Mouse (Mus musculus): ENCODE measurements around the gene Thpo. TPM values are rescaled to one million over a fixed set of nuclear protein-coding genes. Genes with fewer than 3 reads are reported as not detected.
A peak's percentile ranks its signal among the peaks of the same experiment; 100 is the strongest.

Thpo gene
- polyA plus RNA-seq, 1 experiment from 2014 or later, result 0.24 TPM

- no peak overlapping the region for H3K4me2 ChIP-seq (ENCODE audit: low read depth, low read length, severe bottlenecking)
- H3K4me1 ChIP-seq (replicated peaks; ENCODE audit: control insufficient read depth, insufficient read depth, low read length), result no peaks in the 10 kb centered on the region
- ATAC-seq (replicated peaks; ENCODE audit: low FRiP score), result no peak
- H3K27ac ChIP-seq (ENCODE audit: low read depth, low read length), result no peak overlapping the region
- DNase-seq (ENCODE audit: low spot score), result no peak
- H3K36me3 ChIP-seq (ENCODE audit: control insufficient read depth, insufficient read depth, low read length), result no peaks in the 10 kb centered on the region
- no peaks in the 10 kb centered on the region for H3K9me3 ChIP-seq (ENCODE audit: control insufficient read depth, low read length)
- H3K9ac ChIP-seq (ENCODE audit: low read length), result no peak overlapping the region
- 93% methylated on average over 5 of the region's 5 CpGs for WGBS
- no peak overlapping the region for H3K4me3 ChIP-seq (ENCODE audit: low read depth, low read length)
- H3K27me3 ChIP-seq (ENCODE audit: control insufficient read depth, insufficient read depth, low read length), result no peaks in the 10 kb centered on the region
These were observed 21.7 kb upstream of the Thpo start for GRCm38 (mm10) chr16:20756052-20756451.

DNA sequence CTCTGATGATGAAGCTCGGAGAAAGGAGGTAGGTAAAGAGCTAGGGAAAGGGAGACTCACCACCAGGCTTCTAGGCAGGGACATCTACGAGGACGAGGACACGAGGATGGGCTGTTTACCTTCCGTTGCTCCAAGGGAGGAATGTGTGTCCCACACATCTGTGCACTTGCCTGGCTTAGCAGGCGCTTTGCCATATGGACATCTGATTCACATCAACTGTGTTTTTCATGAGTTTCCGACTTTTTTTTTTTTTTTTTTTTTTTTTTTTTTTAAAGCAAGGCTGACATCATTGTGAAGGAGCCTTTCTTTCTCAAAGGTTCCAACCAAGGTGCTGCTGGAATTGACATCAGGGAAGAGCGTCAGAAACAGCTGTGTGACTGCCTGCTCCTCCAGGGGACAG, 16.2 kb upstream of the Thpo start:
- no peak overlapping the region for H3K27ac ChIP-seq (ENCODE audit: low read depth, low read length)
- WGBS, result 59% methylated on average over 8 of the region's 8 CpGs
- no peaks in the 10 kb centered on the region for H3K4me1 ChIP-seq (replicated peaks; ENCODE audit: control insufficient read depth, insufficient read depth, low read length)
- DNase-seq (ENCODE audit: low spot score), result no peak
- no peak for ATAC-seq (replicated peaks; ENCODE audit: low FRiP score)
- H3K27me3 ChIP-seq (ENCODE audit: control insufficient read depth, insufficient read depth, low read length), result no peaks in the 10 kb centered on the region
- no peaks in the 10 kb centered on the region for H3K9me3 ChIP-seq (ENCODE audit: control insufficient read depth, low read length)
- no peaks in the 10 kb centered on the region for H3K36me3 ChIP-seq (ENCODE audit: control insufficient read depth, insufficient read depth, low read length)
- H3K4me2 ChIP-seq (ENCODE audit: low read depth, low read length, severe bottlenecking), result no peak overlapping the region
- H3K4me3 ChIP-seq (ENCODE audit: low read depth, low read length), result no peak overlapping the region
- no peak overlapping the region for H3K9ac ChIP-seq (ENCODE audit: low read length)

GRCm38 (mm10) chr16:20746641-20747040, 12.3 kb upstream of the Thpo start:
- 87% methylated on average over 6 of the region's 6 CpGs for WGBS
- no peaks in the 10 kb centered on the region for H3K4me1 ChIP-seq (replicated peaks; ENCODE audit: control insufficient read depth, insufficient read depth, low read length)
- no peak overlapping the region for H3K9ac ChIP-seq (ENCODE audit: low read length)
- H3K27ac ChIP-seq (ENCODE audit: low read depth, low read length), result no peak overlapping the region
- no peak for DNase-seq (ENCODE audit: low spot score)
- no peaks in the 10 kb centered on the region for H3K9me3 ChIP-seq (ENCODE audit: control insufficient read depth, low read length)
- no peaks in the 10 kb centered on the region for H3K36me3 ChIP-seq (ENCODE audit: control insufficient read depth, insufficient read depth, low read length)
- H3K4me2 ChIP-seq (ENCODE audit: low read depth, low read length, severe bottlenecking), result no peak overlapping the region
- no peak for ATAC-seq (replicated peaks; ENCODE audit: low FRiP score)
- no peaks in the 10 kb centered on the region for H3K27me3 ChIP-seq (ENCODE audit: control insufficient read depth, insufficient read depth, low read length)
- no peak overlapping the region for H3K4me3 ChIP-seq (ENCODE audit: low read depth, low read length)

DNA sequence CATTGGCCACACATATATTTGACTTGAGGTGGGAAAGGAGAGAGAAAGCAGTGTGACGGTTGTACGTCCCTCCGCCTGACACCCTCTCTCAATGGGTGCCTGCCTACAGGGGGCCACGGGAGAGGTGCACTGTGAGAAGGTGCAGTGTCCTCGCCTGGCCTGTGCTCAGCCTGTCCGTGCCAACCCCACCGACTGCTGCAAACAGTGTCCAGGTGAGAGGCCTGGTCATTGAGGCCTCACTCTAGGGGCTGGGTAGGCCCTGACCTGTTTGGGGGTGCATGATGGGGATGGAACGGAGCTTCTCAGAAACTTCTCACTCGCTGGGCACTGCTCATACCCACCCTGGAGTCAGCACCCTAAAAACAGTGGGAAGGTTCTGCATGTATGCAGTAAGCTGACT, 5.5 kb upstream of the Thpo start:
- H3K36me3 ChIP-seq (ENCODE audit: control insufficient read depth, insufficient read depth, low read length), result no peaks in the 10 kb centered on the region
- no peak for ATAC-seq (replicated peaks; ENCODE audit: low FRiP score)
- WGBS, result 97% methylated on average over 9 of the region's 9 CpGs

GRCm38 (mm10) chr16:20736823-20737222, 2.5 kb upstream of the Thpo start:
- Histone ChIP-seq H3K36me3 (ENCODE audit: control insufficient read depth, insufficient read depth, low read length) (no peaks in the 10 kb centered on the region), H3K4me2 (ENCODE audit: low read depth, low read length, severe bottlenecking) (no peak overlapping the region), H3K27me3 (ENCODE audit: control insufficient read depth, insufficient read depth, low read length) (peaks cover 23% of the 10 kb centered on the region), H3K27ac (ENCODE audit: low read depth, low read length) (no peak overlapping the region), H3K4me1 (replicated peaks; ENCODE audit: control insufficient read depth, insufficient read depth, low read length) (peaks cover 15% of the 10 kb centered on the region; the same call in 1 of the 2 replicates), H3K4me3 (ENCODE audit: low read depth, low read length) (no peak overlapping the region), H3K9ac (ENCODE audit: low read length) (no peak overlapping the region), H3K9me3 (ENCODE audit: control insufficient read depth, low read length) (no peaks in the 10 kb centered on the region)
- no peak for ATAC-seq (replicated peaks; ENCODE audit: low FRiP score)
- no peak for DNase-seq (ENCODE audit: low spot score)
- WGBS, result 88% methylated on average over 5 of the region's 5 CpGs

More for the DNA sequence above, 5.5 kb upstream of the Thpo start:
- Histone ChIP-seq H3K27me3 (ENCODE audit: control insufficient read depth, insufficient read depth, low read length) (peaks cover 7% of the 10 kb centered on the region), H3K27ac (ENCODE audit: low read depth, low read length) (no peak overlapping the region), H3K4me3 (ENCODE audit: low read depth, low read length) (no peak overlapping the region), H3K4me1 (replicated peaks; ENCODE audit: control insufficient read depth, insufficient read depth, low read length) (no peaks in the 10 kb centered on the region), H3K4me2 (ENCODE audit: low read depth, low read length, severe bottlenecking) (no peak overlapping the region), H3K9me3 (ENCODE audit: control insufficient read depth, low read length) (no peaks in the 10 kb centered on the region), H3K9ac (ENCODE audit: low read length) (no peak overlapping the region)
- DNase-seq (ENCODE audit: low spot score), result no peak

GRCm38 (mm10) chr16:20736168-20736567, 1.9 kb upstream of the Thpo start:
- DNase-seq (ENCODE audit: low spot score), result no peak

DNA sequence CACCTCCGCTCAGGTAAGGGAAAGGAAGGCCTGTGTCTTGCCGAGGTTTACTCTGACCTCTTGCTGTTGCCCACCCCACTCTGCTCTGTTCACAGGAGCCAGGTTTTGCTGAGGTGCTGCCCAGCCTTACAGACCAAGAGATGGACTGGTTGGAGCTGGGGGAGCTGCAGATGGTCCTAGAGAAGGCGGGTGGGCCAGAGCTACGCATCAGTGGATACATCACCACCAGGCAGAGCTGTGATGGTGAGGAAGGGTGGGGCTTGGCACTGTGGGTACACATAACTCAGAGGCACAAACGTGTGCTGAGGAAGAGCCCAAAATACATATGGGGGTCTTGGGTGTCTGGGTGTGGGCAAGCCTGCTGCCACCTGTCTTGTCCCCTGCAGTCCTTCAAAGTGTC, 1.3 kb upstream of the Thpo start:
- Histone ChIP-seq H3K36me3 (ENCODE audit: control insufficient read depth, insufficient read depth, low read length) (no peaks in the 10 kb centered on the region), H3K9ac (ENCODE audit: low read length) (no peak overlapping the region), H3K27ac (ENCODE audit: low read depth, low read length) (no peak overlapping the region), H3K4me3 (ENCODE audit: low read depth, low read length) (no peak overlapping the region), H3K4me2 (ENCODE audit: low read depth, low read length, severe bottlenecking) (no peak overlapping the region), H3K27me3 (ENCODE audit: control insufficient read depth, insufficient read depth, low read length) (peaks cover 23% of the 10 kb centered on the region), H3K4me1 (replicated peaks; ENCODE audit: control insufficient read depth, insufficient read depth, low read length) (peaks cover 15% of the 10 kb centered on the region; the same call in 1 of the 2 replicates), H3K9me3 (ENCODE audit: control insufficient read depth, low read length) (no peaks in the 10 kb centered on the region)
- DNase-seq (ENCODE audit: low spot score) (no peak), ATAC-seq (replicated peaks; ENCODE audit: low FRiP score) (no peak)
- WGBS, result 80% methylated on average over 5 of the region's 5 CpGs

More at GRCm38 (mm10) chr16:20736168-20736567, 1.9 kb upstream of the Thpo start:
- Histone ChIP-seq H3K27ac (ENCODE audit: low read depth, low read length) (no peak overlapping the region), H3K27me3 (ENCODE audit: control insufficient read depth, insufficient read depth, low read length) (peaks cover 23% of the 10 kb centered on the region), H3K4me1 (replicated peaks; ENCODE audit: control insufficient read depth, insufficient read depth, low read length) (peaks cover 15% of the 10 kb centered on the region; the same call in 1 of the 2 replicates), H3K4me3 (ENCODE audit: low read depth, low read length) (no peak overlapping the region), H3K36me3 (ENCODE audit: control insufficient read depth, insufficient read depth, low read length) (no peaks in the 10 kb centered on the region), H3K4me2 (ENCODE audit: low read depth, low read length, severe bottlenecking) (no peak overlapping the region), H3K9ac (ENCODE audit: low read length) (no peak overlapping the region), H3K9me3 (ENCODE audit: control insufficient read depth, low read length) (no peaks in the 10 kb centered on the region)
- ATAC-seq (replicated peaks; ENCODE audit: low FRiP score), result no peak
- 85% methylated on average over 7 of the region's 7 CpGs for WGBS

- peak within 1 kb of the TSS; percentile 98 for H3K4me2 ChIP-seq (ENCODE audit: low read depth, low read length, severe bottlenecking)
- H3K36me3 ChIP-seq (ENCODE audit: control insufficient read depth, insufficient read depth, low read length), result no peaks in the 10 kb centered on the region
- peaks cover 15% of the 10 kb centered on the region; the same call in 1 of the 2 replicates for H3K4me1 ChIP-seq (replicated peaks; ENCODE audit: control insufficient read depth, insufficient read depth, low read length)
- peaks cover 23% of the 10 kb centered on the region for H3K27me3 ChIP-seq (ENCODE audit: control insufficient read depth, insufficient read depth, low read length)
- WGBS, result under 1% methylated on average over 57 of the region's 70 CpGs
- H3K9me3 ChIP-seq (ENCODE audit: control insufficient read depth, low read length), result no peaks in the 10 kb centered on the region
- ATAC-seq (replicated peaks; ENCODE audit: low FRiP score) (peak; percentile 84), DNase-seq (ENCODE audit: low spot score) (peak; percentile 85)
- H3K9ac ChIP-seq (ENCODE audit: low read length), result peak within 1 kb of the TSS; percentile 74
- H3K27ac ChIP-seq (ENCODE audit: low read depth, low read length), result peak within 1 kb of the TSS; percentile 27; the same call in 1 of the 2 replicates
- H3K4me3 ChIP-seq (ENCODE audit: low read depth, low read length), result peak within 1 kb of the TSS; percentile 62
These were observed 1.2 kb downstream of the Thpo start, which contains the start of gene Chrd for GRCm38 (mm10) chr16:20732925-20733730. Gene Chrd (plus strand): TSS chr16:20733127.

Data from forebrain, embryonic 11.5 days (tissue).